Comparison of ENCODE assay signal across 8 mouse cellular contexts in the genomic region with DNA sequence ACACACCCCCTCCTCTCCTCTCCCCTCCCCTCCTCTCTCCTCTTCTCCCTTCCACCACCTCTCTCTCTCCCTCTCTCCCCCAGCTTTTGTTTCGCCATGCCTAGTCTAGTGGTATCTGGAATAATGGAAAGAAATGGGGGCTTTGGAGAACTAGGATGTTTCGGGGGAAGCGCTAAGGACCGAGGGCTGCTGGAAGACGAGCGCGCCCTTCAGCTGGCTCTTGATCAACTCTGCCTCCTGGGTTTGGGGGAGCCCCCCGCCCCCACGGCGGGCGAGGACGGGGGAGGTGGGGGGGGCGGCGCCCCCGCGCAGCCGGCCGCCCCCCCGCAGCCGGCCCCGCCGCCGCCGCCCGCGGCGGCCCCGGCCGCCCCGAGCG. TPM values are rescaled to one million over a fixed set of nuclear protein-coding genes. Genes with fewer than 3 reads are reported as not detected.
DNase-seq lines count a peak whose midpoint lies in the region; ATAC-seq and TF ChIP-seq lines count a peak whose summit lies in the region.

A gene (plus strand): TSS at position 97 of the 376 bp plus-strand sequence.

- WGBS in heart, embryonic 10.5 days = 1% methylated on average over 16 of the region's 31 CpGs
- 2% methylated on average over 29 of the region's 31 CpGs for WGBS in limb, embryonic 15.5 days

- peaks cover 25% of the 10 kb centered on the region for H3K36me3 ChIP-seq in heart, embryonic 10.5 days
- peaks cover 18% of the 10 kb centered on the region for H3K36me3 ChIP-seq in limb, embryonic 15.5 days

- H3K9ac ChIP-seq in limb, embryonic 15.5 days = peak within 1 kb of the TSS; percentile 83

- H3K9me3 ChIP-seq in heart, embryonic 10.5 days = no peaks in the 10 kb centered on the region
- H3K9me3 ChIP-seq in limb, embryonic 15.5 days = no peaks in the 10 kb centered on the region

- H3K27me3 ChIP-seq in heart, embryonic 10.5 days (ENCODE audit: insufficient read depth, poor library complexity, severe bottlenecking) = no peaks in the 10 kb centered on the region
- no peaks in the 10 kb centered on the region for H3K27me3 ChIP-seq in limb, embryonic 15.5 days

- no peak for ATAC-seq in limb, embryonic 15.5 days (ENCODE audit: insufficient number of reproducible peaks, low FRiP score, low TSS enrichment, low read depth)
- no peak for ATAC-seq in erythroid progenitor cell, adult 5-6 weeks (replicated peaks; ENCODE audit: low FRiP score, poor library complexity, severe bottlenecking)

- no peak for DNase-seq in heart, embryonic 10.5 days (ENCODE audit: low spot score)
- no peak for DNase-seq in heart, adult 8-10 months (ENCODE audit: low spot score)
- DNase-seq in A20 (ENCODE audit: low read depth, low spot score) = peak; percentile 36
- DNase-seq in frontal cortex, postnatal 14 days (ENCODE audit: low spot score in 2 of 2) = no peak
- no peak for DNase-seq in MN1 (ENCODE audit: low spot score)

- peak within 1 kb of the TSS; percentile 79 for H3K4me2 ChIP-seq in limb, embryonic 15.5 days

- H3K4me3 ChIP-seq in heart, embryonic 10.5 days = peak within 1 kb of the TSS; percentile 83
- H3K4me3 ChIP-seq in embryonic fibroblast, embryonic 13.5 days (ENCODE audit: insufficient read depth, low read length) = peak within 1 kb of the TSS; percentile 91
- H3K4me3 ChIP-seq in limb, embryonic 15.5 days = peak within 1 kb of the TSS; percentile 82

- H3K4me1 ChIP-seq in heart, embryonic 10.5 days = peaks cover 76% of the 10 kb centered on the region
- H3K4me1 ChIP-seq in embryonic fibroblast, embryonic 13.5 days (ENCODE audit: control insufficient read depth, insufficient read depth, low read length) = peaks cover 17% of the 10 kb centered on the region
- H3K4me1 ChIP-seq in limb, embryonic 15.5 days = peaks cover 70% of the 10 kb centered on the region

- peak within 1 kb of the TSS; percentile 99 for H3K27ac ChIP-seq in heart, embryonic 10.5 days
- H3K27ac ChIP-seq in embryonic fibroblast, embryonic 13.5 days (ENCODE audit: insufficient read depth, low read length) = peak within 1 kb of the TSS; percentile 78
- H3K27ac ChIP-seq in limb, embryonic 15.5 days = peak within 1 kb of the TSS; percentile 97

- TF ChIP-seq CTCF in embryonic fibroblast, embryonic 13.5 days (IDR thresholded peaks at IDR 0.05; ENCODE audit: borderline replicate concordance, insufficient read depth, low read length) = no peak

- no peak for TF ChIP-seq POLR2A in embryonic fibroblast, embryonic 13.5 days (IDR thresholded peaks at IDR 0.05; ENCODE audit: low read depth, low read length)

RNA-seq across cellular contexts. Expression of the gene that starts here (rescaled TPM):
- 11.6 and 22.8 TPM in 2 replicates for polyA plus RNA-seq in heart, embryonic 10.5 days (2016; fragmentation: Nextera tagmentation; extraction: Ambion mirVana)
- total RNA-seq in heart, adult 8-10 months (2022) = under 1 TPM; 0.28 to 0.44 (median 0.33) TPM
- 25.7 and 33.6 TPM in 2 replicates for polyA plus RNA-seq in embryonic fibroblast, embryonic 13.5 days (2011; ENCODE audit: insufficient read length, low read depth, missing spikeins)
- polyA plus RNA-seq in limb, embryonic 15.5 days (2015; fragmentation: Nextera tagmentation; extraction: Ambion mirVana) = 17.6 and 21.0 TPM in 2 replicates
- 0.42 TPM in 1 of 2 replicates, not detected in the other for total RNA-seq in erythroid progenitor cell, adult 5-6 weeks (2015; ENCODE audit: low replicate concordance)
- 0.08 and 0.26 TPM in 2 replicates for total RNA-seq in erythroid progenitor cell, adult 5-6 weeks (2017; ENCODE audit: low replicate concordance)
